Mouse (Mus musculus): ENCODE data around the gene Zfp820. TPM values are rescaled to one million over a fixed set of nuclear protein-coding genes. Genes with fewer than 3 reads are reported as not detected.
"Not testable (repeated sequence)": the region's sequence is repeated elsewhere in the genome, so short reads cannot be mapped to it uniquely, and the experiment has no call there.

Gene Zfp820
- 1 to 10 TPM; 3.5 to 4.1 TPM for total RNA-seq (2021)

DNA sequence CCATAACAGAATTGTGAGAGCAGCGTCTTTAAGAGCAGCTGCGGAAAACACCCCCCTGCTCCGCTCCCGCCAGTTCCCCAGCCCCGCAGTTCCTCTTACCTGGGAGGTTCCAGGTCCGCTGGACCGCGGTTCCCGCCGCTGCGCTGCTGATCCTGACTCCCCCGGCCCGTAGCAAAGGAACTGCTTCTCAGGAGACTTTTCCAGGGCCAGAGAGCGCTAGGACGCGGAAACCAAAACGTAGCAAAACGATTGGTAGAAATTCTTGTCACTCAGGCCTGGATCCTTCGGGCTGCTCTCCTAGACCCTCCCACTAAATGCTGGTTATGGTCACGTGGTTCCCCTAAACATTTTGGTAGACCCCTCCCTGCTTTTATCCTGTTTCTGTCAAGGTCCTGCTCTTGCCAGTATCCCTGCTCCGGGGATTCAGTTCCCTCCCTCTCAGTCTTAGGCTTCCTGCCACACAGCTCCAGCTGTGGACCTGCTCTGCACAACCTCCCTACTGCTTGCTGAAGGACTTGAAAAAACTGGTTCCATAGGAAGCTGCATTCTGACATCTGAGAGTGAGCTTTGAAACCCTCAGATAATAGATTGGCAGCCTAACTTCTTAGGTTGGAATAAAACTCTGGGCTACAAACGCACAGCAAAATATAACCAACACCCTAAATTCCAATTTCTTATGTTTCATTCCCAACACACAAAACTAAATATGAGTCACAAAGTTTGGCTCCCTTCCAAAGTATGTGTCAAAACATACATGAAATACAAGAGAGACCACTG lies at the start of gene Zfp820:
Zfp820 (minus strand) TSS at position 228 of the 777 bp plus-strand sequence.
- DNase-seq, result peak; percentile 73

DNA sequence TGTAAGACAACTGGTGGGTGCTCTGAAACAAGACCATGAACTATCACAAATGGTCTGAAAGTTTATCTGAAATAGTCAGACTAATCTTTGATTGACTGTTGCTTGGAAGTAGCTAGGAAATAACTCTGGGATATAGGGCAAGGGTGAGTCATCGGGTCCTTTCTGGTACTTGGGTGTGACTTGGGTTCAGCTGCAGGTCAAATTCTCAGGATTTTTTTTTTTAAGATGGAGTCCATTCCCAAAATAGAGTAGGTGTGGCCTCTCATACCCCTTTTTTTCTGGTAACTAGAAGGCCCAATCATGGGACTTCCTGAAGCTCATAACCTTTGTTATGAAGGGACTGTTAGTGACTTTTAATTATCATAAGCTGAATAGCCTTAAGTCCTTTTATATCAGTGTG lies 25.7 kb upstream of the Zfp820 start:
- DNase-seq, result no peak

DNA sequence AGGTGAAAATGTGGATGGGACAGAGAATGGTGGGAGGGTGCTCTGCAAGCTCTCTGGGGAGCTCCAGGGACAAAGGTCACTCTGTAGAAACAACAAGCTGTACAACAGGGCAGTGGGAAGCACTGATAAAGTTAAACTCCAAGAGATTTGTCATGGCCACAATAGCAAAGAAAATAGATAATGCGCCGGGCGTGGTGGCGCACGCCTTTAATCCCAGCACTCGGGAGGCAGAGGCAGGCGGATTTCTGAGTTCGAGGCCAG lies 680 bp upstream of the Zfp820 start:
- DNase-seq, result not testable (repeated sequence)

DNA sequence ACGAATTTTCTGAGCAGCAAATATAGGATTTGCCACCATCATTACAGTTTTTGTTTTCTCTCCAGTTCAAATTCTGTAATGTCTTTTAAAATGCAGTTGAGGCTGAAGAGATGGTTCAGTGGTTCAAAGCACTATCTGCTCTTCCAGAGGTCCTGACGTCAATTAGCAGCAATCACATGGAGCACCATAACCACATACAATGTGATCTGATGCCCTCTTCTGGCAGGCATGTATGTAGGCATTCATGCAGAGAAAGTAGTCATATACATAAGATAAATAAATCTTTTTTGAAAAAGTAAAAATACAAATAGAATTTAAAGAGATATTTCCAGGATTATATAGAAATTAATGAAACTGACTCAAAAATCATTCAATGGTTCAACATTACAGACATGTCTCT lies 7.1 kb downstream of the Zfp820 start:
- DNase-seq, result no peak

DNA sequence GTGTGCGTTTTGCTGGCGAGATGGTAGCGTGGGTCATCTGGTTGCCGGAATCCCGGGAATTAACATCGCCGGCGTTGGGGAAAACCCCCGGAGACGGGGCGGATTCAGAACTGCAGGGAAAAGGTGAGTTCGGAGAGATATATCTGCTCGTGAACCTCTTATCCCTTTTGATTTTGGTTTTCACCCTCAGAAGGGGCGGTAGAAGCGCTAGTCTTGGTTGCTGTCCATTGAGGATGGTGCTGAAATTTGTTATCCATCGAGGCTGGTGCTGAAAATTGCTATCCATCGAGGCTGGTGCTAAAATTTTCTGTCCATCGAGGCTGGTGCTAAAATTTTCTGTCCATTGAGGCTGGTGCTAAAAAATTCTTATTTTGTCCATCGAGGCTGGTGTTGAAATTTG lies 44.2 kb downstream of the Zfp820 start:
- peak; percentile 28 for DNase-seq

DNA sequence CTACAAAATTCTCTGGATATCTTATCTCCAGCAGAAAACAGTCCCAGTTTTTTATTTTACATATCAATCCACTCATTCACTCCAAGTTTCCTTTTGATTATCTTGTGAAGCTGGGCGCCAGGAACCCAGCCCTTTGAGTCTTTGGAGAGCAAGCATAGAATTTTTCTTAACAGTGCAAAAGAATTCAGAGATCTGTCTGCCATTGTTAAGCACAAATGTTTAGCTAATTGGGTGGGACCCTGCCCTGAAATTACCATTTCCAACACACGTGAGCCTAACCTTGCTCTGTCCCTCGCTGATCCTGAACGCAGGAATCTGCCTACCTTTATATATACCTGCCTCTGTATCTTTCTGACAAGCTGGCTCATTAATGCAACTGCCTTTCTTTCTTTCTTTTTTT lies 53.3 kb downstream of the Zfp820 start:
- DNase-seq, result no peak

DNA sequence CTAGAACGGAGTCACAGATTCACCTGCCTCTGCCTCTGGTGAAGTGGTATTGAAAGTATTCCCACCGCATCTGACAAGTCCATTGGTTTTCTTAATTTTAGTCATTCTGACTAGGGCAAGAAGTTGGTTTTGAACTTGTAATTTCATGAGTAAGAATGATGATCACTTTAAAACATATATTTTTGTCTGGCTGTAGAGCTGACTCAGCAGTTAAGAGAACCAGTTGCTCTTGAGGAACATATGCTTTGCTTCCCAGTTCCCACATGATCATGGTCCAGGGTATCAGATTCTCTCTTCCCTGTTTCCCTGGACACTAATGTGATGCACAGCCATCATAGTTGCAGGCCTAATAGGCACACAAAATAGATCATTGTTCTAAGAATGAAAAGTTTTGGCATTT lies 75.2 kb downstream of the Zfp820 start:
- no peak for DNase-seq

Other genes starting within 250 kb of the Zfp820 start
- gene Zfp983, start 195.1 kb downstream of the Zfp820 start, total RNA-seq (2021), result 1 to 10 TPM; 3.5 to 3.9 TPM
- 1 to 10 TPM; 3.2 to 4.9 TPM for gene Gm10226, start 153.9 kb downstream of the Zfp820 start, total RNA-seq (2021)
- 1 to 10 TPM; 3.8 to 4.0 TPM for gene Zfp760, start 138.0 kb downstream of the Zfp820 start, total RNA-seq (2021)
- 1 to 10 TPM; 8.1 to 8.6 TPM for gene Zfp229, start 115.0 kb downstream of the Zfp820 start, total RNA-seq (2021)
- 1 to 10 TPM; 2.4 to 2.9 TPM for gene Zfp995, start 64.2 kb upstream of the Zfp820 start, total RNA-seq (2021)
- gene Zfp942, start 116.7 kb upstream of the Zfp820 start, total RNA-seq (2021), result 1 to 10 TPM; 6.7 to 8.0 TPM
- 10 to 100 TPM; 15.1 to 15.7 TPM for gene Zfp943, start 116.8 kb upstream of the Zfp820 start, total RNA-seq (2021)

Measured in heart, postnatal 4 days (tissue).